Mouse (Mus musculus) lung, adult 2 months (tissue): ENCODE data around the gene Psen2.

Experiments used
- CTCF ChIP-seq: fragments of 200-500 bp; IDR thresholded peaks from 2 replicates; pipeline ENCODE4 v1.5.1; 2011; ENCODE audit warnings: mild to moderate bottlenecking, low read length, control low read depth; ENCODE audit not compliant: insufficient read depth
- POLR2A ChIP-seq: fragments of 200-500 bp; IDR thresholded peaks from 2 replicates; pipeline ENCODE4 v1.6.1; 2011; ENCODE audit warnings: low read depth, mild to moderate bottlenecking, control low read depth, low read length, borderline replicate concordance; ENCODE audit errors: extremely low read depth

DNA sequence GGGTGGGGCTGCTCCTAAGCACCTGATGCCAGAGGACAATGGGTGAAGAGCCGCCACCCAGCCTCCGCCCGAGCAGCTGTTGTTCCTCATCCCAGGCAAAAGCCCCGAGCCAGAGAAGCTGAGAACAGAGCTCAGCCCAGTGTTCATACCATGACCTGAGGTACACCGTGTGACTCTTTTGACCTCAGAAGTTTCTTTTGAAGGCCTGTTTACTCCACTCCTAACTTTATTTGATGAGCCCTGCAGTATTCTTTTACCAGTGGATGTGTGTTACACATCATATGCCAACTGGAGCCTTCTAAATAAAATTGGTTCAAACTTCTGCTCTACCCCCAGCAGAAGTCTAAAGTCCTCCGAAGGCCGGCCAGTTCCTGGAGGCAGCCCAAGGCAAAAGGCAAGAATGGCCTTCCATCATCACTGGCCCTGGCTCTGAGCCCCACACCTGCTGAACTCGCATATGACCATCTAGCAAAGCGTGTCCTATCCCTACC lies 52.4 kb downstream of the Psen2 start:
- TF ChIP-seq CTCF (no peak), POLR2A (no peak)
